Mouse (Mus musculus): Measurements from ENCODE around the gene Fkrp. TPM values are rescaled to one million over a fixed set of nuclear protein-coding genes. Genes with fewer than 3 reads are reported as not detected.

Gene Fkrp
- polyA plus RNA-seq, 1 experiment from 2014 or later, result 37.8 TPM

- Histone ChIP-seq H3K4me1 (replicated peaks) (peaks cover 23% of the 10 kb centered on the region), H3K4me2 (peak overlapping the region; percentile 85), H3K27ac (ENCODE audit: poor library complexity, severe bottlenecking) (no peak overlapping the region), H3K27me3 (replicated peaks) (peaks cover 32% of the 10 kb centered on the region), H3K36me3 (peaks cover 58% of the 10 kb centered on the region), H3K9me3 (replicated peaks) (no peaks in the 10 kb centered on the region), H3K9ac (peak overlapping the region; percentile 68), H3K4me3 (peak overlapping the region; percentile 49)
- ATAC-seq (ENCODE audit: insufficient number of reproducible peaks, low FRiP score), result no peak
- WGBS, result 18% methylated on average over 17 of the region's 17 CpGs
Observed at GRCm38 (mm10) chr7:16811649-16812070, 4.9 kb downstream of the Fkrp start.

GRCm38 (mm10) chr7:16810920-16811648 lies 5.4 kb downstream of the Fkrp start:
- Histone ChIP-seq H3K4me2 (peak overlapping the region; percentile 85), H3K4me1 (replicated peaks) (peaks cover 23% of the 10 kb centered on the region), H3K27me3 (replicated peaks) (peaks cover 32% of the 10 kb centered on the region), H3K9ac (peak overlapping the region; percentile 68), H3K9me3 (replicated peaks) (no peaks in the 10 kb centered on the region), H3K36me3 (peaks cover 62% of the 10 kb centered on the region), H3K27ac (ENCODE audit: poor library complexity, severe bottlenecking) (no peak overlapping the region), H3K4me3 (peak overlapping the region; percentile 49)
- WGBS, result 6% methylated on average over 90 of the region's 90 CpGs
- peak; percentile 26 for ATAC-seq (ENCODE audit: insufficient number of reproducible peaks, low FRiP score)

GRCm38 (mm10) chr7:16810399-16810919 lies 6.1 kb downstream of the Fkrp start:
- 49% methylated on average over 28 of the region's 28 CpGs for WGBS
- peaks cover 20% of the 10 kb centered on the region for H3K4me1 ChIP-seq (replicated peaks)
- peak overlapping the region; percentile 85 for H3K4me2 ChIP-seq
- H3K36me3 ChIP-seq, result peaks cover 62% of the 10 kb centered on the region
- H3K4me3 ChIP-seq, result peak overlapping the region; percentile 49
- H3K27ac ChIP-seq (ENCODE audit: poor library complexity, severe bottlenecking), result no peak overlapping the region
- H3K9ac ChIP-seq, result peak overlapping the region; percentile 68; the same call in 1 of the 2 replicates
- ATAC-seq (ENCODE audit: insufficient number of reproducible peaks, low FRiP score), result no peak
- H3K9me3 ChIP-seq (replicated peaks), result no peaks in the 10 kb centered on the region
- H3K27me3 ChIP-seq (replicated peaks), result peaks cover 32% of the 10 kb centered on the region

GRCm38 (mm10) chr7:16809739-16810138 lies 6.8 kb downstream of the Fkrp start:
- peaks cover 60% of the 10 kb centered on the region for H3K36me3 ChIP-seq
- 23% methylated on average over 10 of the region's 10 CpGs for WGBS

GRCm38 (mm10) chr7:16808647-16809046 lies 7.9 kb downstream of the Fkrp start:
- no peak overlapping the region for H3K27ac ChIP-seq (ENCODE audit: poor library complexity, severe bottlenecking)
- H3K27me3 ChIP-seq (replicated peaks), result peaks cover 32% of the 10 kb centered on the region
- H3K9me3 ChIP-seq (replicated peaks), result no peaks in the 10 kb centered on the region
- peaks cover 17% of the 10 kb centered on the region for H3K4me1 ChIP-seq (replicated peaks)
- no peak overlapping the region for H3K4me3 ChIP-seq
- 80% methylated on average over 9 of the region's 9 CpGs for WGBS
- H3K9ac ChIP-seq, result no peak overlapping the region
- no peak for ATAC-seq (ENCODE audit: insufficient number of reproducible peaks, low FRiP score)
- peaks cover 49% of the 10 kb centered on the region for H3K36me3 ChIP-seq
- no peak overlapping the region for H3K4me2 ChIP-seq

More at GRCm38 (mm10) chr7:16809739-16810138, 6.8 kb downstream of the Fkrp start:
- H3K9me3 ChIP-seq (replicated peaks), result no peaks in the 10 kb centered on the region
- H3K4me3 ChIP-seq, result no peak overlapping the region
- H3K4me1 ChIP-seq (replicated peaks), result peaks cover 17% of the 10 kb centered on the region
- H3K4me2 ChIP-seq, result no peak overlapping the region
- no peak overlapping the region for H3K27ac ChIP-seq (ENCODE audit: poor library complexity, severe bottlenecking)
- no peak overlapping the region for H3K9ac ChIP-seq
- ATAC-seq (ENCODE audit: insufficient number of reproducible peaks, low FRiP score), result no peak
- H3K27me3 ChIP-seq (replicated peaks), result peaks cover 32% of the 10 kb centered on the region

- H3K4me3 ChIP-seq, result no peak overlapping the region
- no peak overlapping the region for H3K27ac ChIP-seq (ENCODE audit: poor library complexity, severe bottlenecking)
- no peak overlapping the region for H3K4me2 ChIP-seq
- H3K36me3 ChIP-seq, result peaks cover 42% of the 10 kb centered on the region
- no peak overlapping the region for H3K9ac ChIP-seq
- WGBS, result 85% methylated on average over 9 of the region's 9 CpGs
- H3K4me1 ChIP-seq (replicated peaks), result peaks cover 17% of the 10 kb centered on the region
- no peaks in the 10 kb centered on the region for H3K9me3 ChIP-seq (replicated peaks)
- peaks cover 29% of the 10 kb centered on the region for H3K27me3 ChIP-seq (replicated peaks)
- ATAC-seq (ENCODE audit: insufficient number of reproducible peaks, low FRiP score), result no peak
Observed at GRCm38 (mm10) chr7:16807936-16808335, 8.6 kb downstream of the Fkrp start.

GRCm38 (mm10) chr7:16804409-16805028 lies 12.0 kb downstream of the Fkrp start:
- no peaks in the 10 kb centered on the region for H3K9me3 ChIP-seq (replicated peaks)
- H3K9ac ChIP-seq, result no peak overlapping the region
- ATAC-seq (ENCODE audit: insufficient number of reproducible peaks, low FRiP score), result 0 out of 2 replicates have a peak, but pooled peaks have one; percentile 39
- H3K36me3 ChIP-seq, result peaks cover 30% of the 10 kb centered on the region
- WGBS, result 32% methylated on average over 8 of the region's 8 CpGs
- no peaks in the 10 kb centered on the region; the same call in 1 of the 2 replicates for H3K4me1 ChIP-seq (replicated peaks)
- H3K27ac ChIP-seq (ENCODE audit: poor library complexity, severe bottlenecking), result no peak overlapping the region
- H3K4me2 ChIP-seq, result no peak overlapping the region
- H3K4me3 ChIP-seq, result no peak overlapping the region
- H3K27me3 ChIP-seq (replicated peaks), result no peaks in the 10 kb centered on the region

- peaks cover 18% of the 10 kb centered on the region for H3K4me1 ChIP-seq (replicated peaks)
- ATAC-seq (ENCODE audit: insufficient number of reproducible peaks, low FRiP score), result no peak
- no peak overlapping the region for H3K27ac ChIP-seq (ENCODE audit: poor library complexity, severe bottlenecking)
- H3K27me3 ChIP-seq (replicated peaks), result no peaks in the 10 kb centered on the region
- no peak overlapping the region for H3K9ac ChIP-seq
- no peak overlapping the region for H3K4me3 ChIP-seq
- no peaks in the 10 kb centered on the region for H3K9me3 ChIP-seq (replicated peaks)
- 91% methylated on average over 5 of the region's 5 CpGs for WGBS
- H3K36me3 ChIP-seq, result peaks cover 54% of the 10 kb centered on the region
- H3K4me2 ChIP-seq, result no peak overlapping the region
Observed at GRCm38 (mm10) chr7:16794886-16795285, 21.6 kb downstream of the Fkrp start.

- H3K4me3 ChIP-seq, result peak overlapping the region; percentile 25
Observed at GRCm38 (mm10) chr7:16793010-16793725, 23.4 kb downstream of the Fkrp start.

GRCm38 (mm10) chr7:16792316-16792715 lies 24.2 kb downstream of the Fkrp start:
- H3K9me3 ChIP-seq (replicated peaks), result no peaks in the 10 kb centered on the region
- no peak overlapping the region for H3K9ac ChIP-seq
- no peak overlapping the region for H3K4me2 ChIP-seq
- no peak for ATAC-seq (ENCODE audit: insufficient number of reproducible peaks, low FRiP score)
- H3K27me3 ChIP-seq (replicated peaks), result no peaks in the 10 kb centered on the region
- H3K4me1 ChIP-seq (replicated peaks), result peaks cover 18% of the 10 kb centered on the region
- peaks cover 54% of the 10 kb centered on the region for H3K36me3 ChIP-seq
- WGBS, result 81% methylated on average over 5 of the region's 5 CpGs
- 0 out of 2 replicates have a peak overlapping the region, but pooled peaks have one; percentile 35 for H3K27ac ChIP-seq (ENCODE audit: poor library complexity, severe bottlenecking)
- no peak overlapping the region for H3K4me3 ChIP-seq

More at GRCm38 (mm10) chr7:16793010-16793725, 23.4 kb downstream of the Fkrp start:
- Histone ChIP-seq H3K27ac (ENCODE audit: poor library complexity, severe bottlenecking) (peak overlapping the region; percentile 35), H3K36me3 (peaks cover 55% of the 10 kb centered on the region), H3K27me3 (replicated peaks) (no peaks in the 10 kb centered on the region), H3K9me3 (replicated peaks) (no peaks in the 10 kb centered on the region), H3K4me1 (replicated peaks) (peaks cover 18% of the 10 kb centered on the region), H3K4me2 (peak overlapping the region; percentile 53), H3K9ac (peak overlapping the region; percentile 13; the same call in 1 of the 2 replicates)
- 49% methylated on average over 19 of the region's 19 CpGs for WGBS
- ATAC-seq (ENCODE audit: insufficient number of reproducible peaks, low FRiP score), result 0 out of 2 replicates have a peak, but pooled peaks have one; percentile 18

All from heart, embryonic 12.5 days (tissue).